Mouse (Mus musculus) heart, embryonic 15.5 days (tissue): ENCODE data around the gene Prss12. TPM values are rescaled to one million over a fixed set of nuclear protein-coding genes. Genes with fewer than 3 reads are reported as not detected.
"Not testable (repeated sequence)": the region's sequence is repeated elsewhere in the genome, so short reads cannot be mapped to it uniquely, and the experiment has no call there.

Source experiments
- ATAC-seq: fragments of 200-750 bp; cut with Nextera tagmentation; replicated peaks from 2 replicates; pipeline ENCODE4 v1.8.0; 2017; ENCODE audit warnings: low read depth, moderate TSS enrichment; ENCODE audit not compliant: insufficient number of reproducible peaks, insufficient read depth, low FRiP score
- H3K27ac ChIP-seq: fragments of 300-500 bp; sonication (generic); 2 replicates; pipeline ENCODE4 v1.5.1; 2015; ENCODE audit warnings: mild to moderate bottlenecking, inconsistent platforms
- H3K27me3 ChIP-seq: fragments of 300-500 bp; sonication (generic); 2 replicates; pipeline ENCODE4 v1.6.1; 2015; ENCODE audit warnings: inconsistent platforms
- H3K36me3 ChIP-seq: fragments of 300-500 bp; sonication (generic); 2 replicates; pipeline ENCODE4 v1.6.1; 2015; ENCODE audit warnings: mild to moderate bottlenecking, inconsistent platforms
- H3K4me1 ChIP-seq: fragments of 300-500 bp; sonication (generic); replicated peaks from 2 replicates; pipeline ENCODE4 v1.6.1; 2015; ENCODE audit warnings: inconsistent platforms
- H3K4me2 ChIP-seq: fragments of 300-500 bp; sonication (generic); 2 replicates; pipeline ENCODE4 v1.6.1; 2015; ENCODE audit warnings: inconsistent platforms, mild to moderate bottlenecking, moderate library complexity
- H3K4me3 ChIP-seq: fragments of 300-500 bp; sonication (generic); 2 replicates; pipeline ENCODE4 v1.5.1; 2015; ENCODE audit warnings: mild to moderate bottlenecking, inconsistent platforms
- H3K9ac ChIP-seq: fragments of 300-500 bp; sonication (generic); 2 replicates; pipeline ENCODE4 v1.6.1; 2015; ENCODE audit warnings: mild to moderate bottlenecking, inconsistent platforms
- H3K9me3 ChIP-seq: fragments of 300-500 bp; sonication (generic); replicated peaks from 2 replicates; pipeline ENCODE4 v1.6.1; 2016; ENCODE audit warnings: inconsistent platforms
- WGBS: fragments of 180-500 bp; shearing (Covaris S2); methylation state at CpG from one replicate; pipeline ENCODE4 v1.1.7; 2015; ENCODE audit warnings: mixed read lengths; 5-methylcytosine and 5-hydroxymethylcytosine counted together
- polyA plus RNA-seq: library from polyadenylated mRNA; unstranded; fragments of >200 nt; fragmentation: Nextera tagmentation; extraction: Ambion mirVana; gene quantifications from 2 replicates; pipeline ENCODE4 v1.2.1, GENCODE M21; 2015

Prss12 gene
- polyA plus RNA-seq, 1 experiment from 2014 or later: 3.6 TPM

DNA sequence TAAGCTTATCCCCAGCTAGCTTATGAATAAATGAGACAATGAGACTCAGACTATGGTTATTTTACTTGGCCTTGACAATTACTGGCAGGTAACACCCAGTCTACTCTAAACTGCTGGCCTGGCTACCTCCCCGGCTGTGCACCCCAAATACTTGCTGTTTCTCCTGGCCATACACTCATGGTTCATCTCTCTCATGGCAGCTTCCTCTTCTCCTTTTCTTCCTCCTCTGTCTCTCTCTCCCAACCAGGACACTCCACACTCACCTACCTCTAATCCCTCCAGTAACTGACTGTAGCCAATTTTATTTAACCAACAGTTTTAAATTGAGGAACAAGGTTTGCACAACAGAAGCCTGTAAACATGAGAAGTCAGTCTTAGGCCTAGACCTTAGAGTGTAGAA, 45.1 kb downstream of the Prss12 start:
- Histone ChIP-seq H3K4me1 (no peaks in the 10 kb centered on the region), H3K9me3 (no peaks in the 10 kb centered on the region), H3K36me3 (no peaks in the 10 kb centered on the region), H3K4me2 (no peak overlapping the region), H3K27me3 (no peaks in the 10 kb centered on the region), H3K9ac (no peak overlapping the region), H3K4me3 (no peak overlapping the region), H3K27ac (no peak overlapping the region)
- 78% methylated on average over 1 of the region's 1 CpGs for WGBS
- ATAC-seq: no peak

DNA sequence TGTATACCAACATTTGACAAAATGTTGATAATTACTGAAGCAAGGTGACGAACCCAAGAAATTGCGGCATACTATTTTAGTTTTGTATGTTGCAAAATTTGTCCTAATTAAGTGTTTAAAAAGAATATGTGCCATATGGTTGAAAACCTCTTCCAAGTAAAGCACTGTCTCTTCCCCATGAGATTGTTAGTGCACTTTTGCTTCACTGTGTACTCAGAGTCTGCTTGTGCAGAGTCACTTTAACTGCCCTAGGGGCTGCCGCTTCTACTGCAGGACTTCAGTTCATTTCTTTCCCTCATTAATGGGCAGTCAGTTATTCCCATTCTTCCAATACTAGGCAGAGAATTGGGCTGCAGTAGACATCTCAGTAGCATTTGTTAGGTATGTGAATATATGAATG, 46.5 kb downstream of the Prss12 start:
- H3K4me1 ChIP-seq: no peaks in the 10 kb centered on the region
- H3K27me3 ChIP-seq: no peaks in the 10 kb centered on the region
- H3K4me3 ChIP-seq: no peak overlapping the region
- no peak overlapping the region for H3K9ac ChIP-seq
- H3K36me3 ChIP-seq: no peaks in the 10 kb centered on the region
- 91% methylated on average over 3 of the region's 3 CpGs for WGBS
- ATAC-seq: no peak
- no peaks in the 10 kb centered on the region for H3K9me3 ChIP-seq
- H3K27ac ChIP-seq: no peak overlapping the region
- H3K4me2 ChIP-seq: no peak overlapping the region

DNA sequence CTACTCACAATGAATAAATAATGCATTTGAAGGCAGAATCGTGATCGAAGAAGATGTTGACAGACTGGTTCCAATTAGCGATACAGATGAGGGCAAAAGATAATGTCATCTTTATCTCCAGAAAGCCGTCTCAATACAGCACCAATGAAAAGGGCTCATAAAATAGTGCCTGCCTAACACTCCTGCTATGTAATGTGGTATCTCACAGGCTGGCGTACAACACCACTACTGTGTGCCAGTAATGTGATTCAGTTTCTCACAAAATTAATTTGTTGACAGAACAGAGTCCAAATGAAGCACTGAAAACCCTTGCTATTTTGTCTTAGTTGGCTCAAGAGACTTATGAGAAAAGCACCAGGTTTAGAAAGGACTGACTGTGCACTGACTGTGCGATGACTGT, 48.4 kb downstream of the Prss12 start:
- Histone ChIP-seq H3K4me2 (no peak overlapping the region), H3K36me3 (no peaks in the 10 kb centered on the region), H3K9me3 (no peaks in the 10 kb centered on the region), H3K27ac (no peak overlapping the region), H3K9ac (no peak overlapping the region), H3K4me1 (no peaks in the 10 kb centered on the region), H3K27me3 (no peaks in the 10 kb centered on the region), H3K4me3 (no peak overlapping the region)
- ATAC-seq: no peak
- WGBS: 72% methylated on average over 6 of the region's 6 CpGs

DNA sequence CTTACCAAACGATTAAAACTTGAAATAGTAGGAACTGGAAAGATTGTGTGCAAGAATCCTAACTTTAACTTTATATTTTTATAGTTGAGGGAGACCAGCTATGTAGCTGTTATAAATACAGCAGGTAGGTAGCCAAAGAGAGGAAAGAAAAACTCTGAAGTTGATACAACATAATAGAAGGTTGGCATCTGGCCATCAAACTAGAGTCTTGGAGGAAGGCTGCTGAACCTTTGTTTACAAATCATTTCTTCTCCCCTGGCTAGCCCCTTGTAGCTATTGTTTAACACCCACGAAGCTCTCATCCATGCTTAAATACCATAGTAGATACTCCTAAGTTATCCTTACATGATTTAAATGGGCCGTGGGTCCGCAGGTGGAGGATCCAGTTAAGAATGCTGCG, 52.1 kb downstream of the Prss12 start:
- ATAC-seq: no peak
- Histone ChIP-seq H3K9me3 (no peaks in the 10 kb centered on the region), H3K27ac (no peak overlapping the region), H3K4me1 (0 out of 2 replicates have a peak, but pooled peaks cover 3% of the 10 kb centered on the region), H3K36me3 (no peaks in the 10 kb centered on the region), H3K9ac (no peak overlapping the region), H3K4me3 (no peak overlapping the region), H3K4me2 (no peak overlapping the region), H3K27me3 (no peaks in the 10 kb centered on the region)
- 75% methylated on average over 5 of the region's 5 CpGs for WGBS

DNA sequence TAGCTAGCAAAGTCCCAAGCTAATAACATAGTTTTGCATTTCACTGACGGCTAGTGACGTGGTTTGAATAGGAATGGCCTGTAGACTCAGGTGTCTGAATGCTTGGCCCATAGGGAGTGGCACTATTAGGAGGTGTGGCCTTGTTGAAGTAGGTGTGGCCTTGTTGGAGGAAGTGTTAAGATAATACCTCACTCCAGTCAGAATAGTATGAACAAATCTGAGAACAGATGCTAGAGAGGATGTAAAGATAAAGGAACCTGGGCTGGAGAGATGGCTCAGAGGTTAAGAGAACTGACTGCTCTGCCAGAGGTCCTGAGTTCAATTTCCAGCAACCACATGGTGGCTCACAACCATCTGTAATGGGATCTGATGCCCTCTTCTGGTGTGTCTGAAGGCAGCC, 55.1 kb downstream of the Prss12 start:
- not testable (repeated sequence) for H3K4me3 ChIP-seq, H3K27ac ChIP-seq, H3K36me3 ChIP-seq, H3K9ac ChIP-seq, H3K4me2 ChIP-seq, ATAC-seq, H3K9me3 ChIP-seq, H3K27me3 ChIP-seq, H3K4me1 ChIP-seq
- WGBS: 91% methylated on average over 2 of the region's 2 CpGs

DNA sequence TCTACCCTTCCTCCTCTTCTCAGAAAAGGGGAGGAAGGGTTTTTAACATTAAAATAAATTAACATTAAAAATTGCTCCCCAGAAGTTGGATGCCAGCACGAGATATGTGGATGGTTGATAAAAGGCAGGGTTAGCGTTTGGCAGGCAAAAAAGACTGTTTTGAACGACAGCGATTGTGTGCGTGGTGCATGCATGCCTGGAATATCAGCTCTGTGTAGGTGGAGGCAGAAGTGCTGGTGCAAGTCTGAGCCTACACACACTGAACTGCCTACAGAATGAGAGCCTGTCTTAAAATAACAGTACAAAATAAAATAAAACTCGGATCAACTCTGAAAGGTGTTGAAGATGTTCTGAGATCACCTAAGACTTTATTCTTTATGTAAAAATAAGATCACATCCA, 57.2 kb downstream of the Prss12 start:
- H3K9me3 ChIP-seq: no peaks in the 10 kb centered on the region
- no peaks in the 10 kb centered on the region for H3K27me3 ChIP-seq
- no peak overlapping the region for H3K4me2 ChIP-seq
- peak overlapping the region; percentile 6; the same call in 1 of the 2 replicates for H3K9ac ChIP-seq
- H3K36me3 ChIP-seq: no peaks in the 10 kb centered on the region
- H3K27ac ChIP-seq: no peak overlapping the region
- no peak overlapping the region for H3K4me3 ChIP-seq
- peaks cover 15% of the 10 kb centered on the region for H3K4me1 ChIP-seq
- WGBS: 59% methylated on average over 6 of the region's 6 CpGs
- ATAC-seq: no peak

DNA sequence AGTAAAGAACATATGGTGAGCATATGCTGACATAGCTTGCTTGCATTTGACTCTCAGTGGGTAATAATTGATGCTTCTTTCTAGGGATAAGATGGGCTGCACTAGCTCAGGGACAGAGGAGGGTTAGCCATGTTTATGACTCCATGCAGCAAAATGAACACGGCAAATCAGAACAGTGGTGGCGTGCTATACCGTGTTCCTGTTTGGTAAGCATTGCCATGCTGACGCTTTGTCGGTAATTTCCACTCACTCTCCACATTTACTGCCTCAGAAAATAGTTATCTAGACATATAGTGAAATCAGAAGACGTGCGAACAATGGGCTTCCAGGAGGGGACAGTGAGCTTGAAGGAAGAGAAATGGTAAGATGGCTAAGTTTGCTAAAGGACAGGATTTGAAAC, 58.1 kb downstream of the Prss12 start:
- H3K4me1 ChIP-seq: peaks cover 21% of the 10 kb centered on the region
- ATAC-seq: no peak
- no peaks in the 10 kb centered on the region for H3K36me3 ChIP-seq
- H3K4me3 ChIP-seq: no peak overlapping the region
- no peaks in the 10 kb centered on the region for H3K27me3 ChIP-seq
- H3K27ac ChIP-seq: no peak overlapping the region
- H3K9ac ChIP-seq: no peak overlapping the region
- H3K4me2 ChIP-seq: no peak overlapping the region
- no peaks in the 10 kb centered on the region for H3K9me3 ChIP-seq
- WGBS: 87% methylated on average over 7 of the region's 7 CpGs

DNA sequence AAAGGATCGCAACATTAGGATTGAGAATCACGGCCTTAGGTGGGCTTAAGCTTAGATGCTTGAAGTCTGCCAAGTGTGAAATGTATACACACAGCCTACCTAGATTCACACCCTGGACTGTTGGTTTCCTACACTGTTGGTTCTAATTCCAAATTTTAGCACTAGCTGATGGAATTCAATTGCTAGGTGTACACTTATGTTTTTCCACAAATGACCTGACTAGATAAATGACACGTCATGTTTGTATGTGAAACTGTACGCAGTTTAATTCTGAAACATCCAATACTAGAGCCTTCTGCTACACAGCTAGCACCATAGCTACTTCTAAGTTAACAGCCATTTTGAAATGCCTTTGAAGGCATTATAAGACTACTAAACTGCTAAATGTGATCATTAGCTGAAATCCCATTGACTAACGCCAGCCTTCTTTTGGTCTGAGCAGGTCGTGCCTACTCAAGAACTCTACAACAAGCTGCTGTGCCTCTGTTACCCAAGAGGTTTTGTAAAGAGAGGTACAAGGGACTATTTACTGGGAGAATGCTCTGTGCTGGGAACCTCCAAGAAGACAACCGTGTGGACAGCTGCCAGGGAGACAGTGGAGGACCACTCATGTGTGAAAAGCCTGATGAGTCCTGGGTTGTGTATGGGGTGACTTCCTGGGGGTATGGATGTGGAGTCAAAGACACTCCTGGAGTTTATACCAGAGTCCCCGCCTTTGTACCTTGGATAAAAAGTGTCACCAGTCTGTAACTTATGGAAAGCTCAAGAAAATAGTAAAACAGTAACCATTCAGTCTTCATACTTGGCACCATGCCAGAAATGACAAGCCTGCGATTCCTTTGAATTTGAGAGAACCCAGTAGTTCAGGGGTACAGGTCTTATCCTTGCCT, 59.3 kb downstream of the Prss12 start:
- no peaks in the 10 kb centered on the region for H3K27me3 ChIP-seq
- ATAC-seq: no peak
- H3K4me3 ChIP-seq: no peak overlapping the region
- no peaks in the 10 kb centered on the region for H3K36me3 ChIP-seq
- 59% methylated on average over 9 of the region's 9 CpGs for WGBS
- H3K4me1 ChIP-seq: peaks cover 21% of the 10 kb centered on the region
- no peaks in the 10 kb centered on the region for H3K9me3 ChIP-seq
- no peak overlapping the region for H3K9ac ChIP-seq
- peak overlapping the region; percentile 71; the same call in 1 of the 2 replicates for H3K27ac ChIP-seq
- H3K4me2 ChIP-seq: peak overlapping the region; percentile 85; the same call in 1 of the 2 replicates

DNA sequence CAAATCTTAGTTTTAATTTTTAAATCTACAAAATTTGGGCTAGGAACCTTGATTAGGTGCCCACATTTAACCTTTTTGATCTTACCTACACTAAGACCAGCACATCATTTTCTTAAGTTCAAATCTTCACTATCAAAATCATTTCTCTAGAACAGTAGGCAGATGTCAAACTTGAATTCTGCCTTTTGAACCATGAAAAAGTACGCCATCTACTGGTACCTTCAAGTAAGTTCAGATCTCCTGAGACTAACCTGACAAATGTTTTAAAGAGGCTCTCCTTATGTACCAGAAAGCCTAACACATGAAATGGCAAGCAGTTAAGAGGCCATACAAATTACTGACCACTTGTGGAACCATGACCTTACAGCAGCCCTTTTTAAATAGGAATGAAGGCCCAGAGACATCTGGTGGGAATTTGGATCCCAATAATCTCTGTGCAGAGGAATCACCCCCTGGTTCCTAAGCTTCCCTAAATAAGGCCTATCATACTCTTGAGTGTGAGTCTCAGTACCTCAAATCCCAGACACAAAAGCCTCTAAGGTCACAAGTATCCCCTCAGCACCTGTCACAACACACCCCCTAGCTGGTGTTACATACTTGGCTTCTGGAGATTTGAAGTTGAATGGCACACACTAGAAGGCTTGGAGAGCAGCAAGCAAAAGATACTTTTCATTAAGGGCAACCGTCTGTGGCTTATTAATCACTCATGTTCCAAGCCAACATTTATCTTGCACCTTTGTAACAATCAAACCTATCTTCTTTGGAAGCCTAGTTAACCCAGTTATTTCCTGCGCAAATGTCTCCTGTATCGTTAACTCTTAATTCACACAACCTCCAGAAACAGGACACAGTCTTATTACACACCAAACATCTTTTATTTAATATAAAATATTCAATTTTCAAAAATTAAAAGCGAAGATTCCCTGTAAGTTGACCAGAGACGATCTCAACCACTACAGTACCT, 60.3 kb downstream of the Prss12 start:
- Histone ChIP-seq H3K4me2 (peak overlapping the region; percentile 85), H3K4me3 (peak overlapping the region; percentile 84), H3K27me3 (no peaks in the 10 kb centered on the region), H3K36me3 (no peaks in the 10 kb centered on the region), H3K9ac (peak overlapping the region; percentile 71), H3K27ac (peak overlapping the region; percentile 71; the same call in 1 of the 2 replicates), H3K4me1 (peaks cover 21% of the 10 kb centered on the region), H3K9me3 (no peaks in the 10 kb centered on the region)
- WGBS: 6% methylated on average over 6 of the region's 6 CpGs
- no peak for ATAC-seq

DNA sequence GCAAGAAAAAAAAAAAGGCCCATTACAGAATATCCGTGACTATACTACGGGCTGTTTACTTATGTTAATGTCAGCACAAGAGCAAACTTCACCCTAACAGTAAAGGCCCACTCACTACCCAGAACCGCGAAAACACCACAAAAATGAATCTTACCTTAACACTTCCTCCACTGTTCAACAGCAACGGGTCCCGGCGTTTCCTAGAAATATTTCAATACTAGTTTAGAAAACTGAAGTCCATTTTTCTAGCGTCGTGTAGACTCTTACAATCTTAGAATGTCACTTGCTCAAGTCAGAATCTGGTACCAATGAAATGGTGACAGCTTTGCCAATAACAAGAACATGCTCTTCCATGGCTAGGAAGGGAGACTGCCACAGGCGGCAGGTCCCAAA, 60.9 kb downstream of the Prss12 start:
- H3K4me2 ChIP-seq: peak overlapping the region; percentile 85
- peak overlapping the region; percentile 71 for H3K9ac ChIP-seq
- peak overlapping the region; percentile 84 for H3K4me3 ChIP-seq
- WGBS: under 1% methylated on average over 10 of the region's 10 CpGs
- H3K36me3 ChIP-seq: no peaks in the 10 kb centered on the region
- ATAC-seq: no peak
- no peaks in the 10 kb centered on the region for H3K9me3 ChIP-seq
- peaks cover 21% of the 10 kb centered on the region for H3K4me1 ChIP-seq
- peak overlapping the region; percentile 71 for H3K27ac ChIP-seq
- H3K27me3 ChIP-seq: no peaks in the 10 kb centered on the region

DNA sequence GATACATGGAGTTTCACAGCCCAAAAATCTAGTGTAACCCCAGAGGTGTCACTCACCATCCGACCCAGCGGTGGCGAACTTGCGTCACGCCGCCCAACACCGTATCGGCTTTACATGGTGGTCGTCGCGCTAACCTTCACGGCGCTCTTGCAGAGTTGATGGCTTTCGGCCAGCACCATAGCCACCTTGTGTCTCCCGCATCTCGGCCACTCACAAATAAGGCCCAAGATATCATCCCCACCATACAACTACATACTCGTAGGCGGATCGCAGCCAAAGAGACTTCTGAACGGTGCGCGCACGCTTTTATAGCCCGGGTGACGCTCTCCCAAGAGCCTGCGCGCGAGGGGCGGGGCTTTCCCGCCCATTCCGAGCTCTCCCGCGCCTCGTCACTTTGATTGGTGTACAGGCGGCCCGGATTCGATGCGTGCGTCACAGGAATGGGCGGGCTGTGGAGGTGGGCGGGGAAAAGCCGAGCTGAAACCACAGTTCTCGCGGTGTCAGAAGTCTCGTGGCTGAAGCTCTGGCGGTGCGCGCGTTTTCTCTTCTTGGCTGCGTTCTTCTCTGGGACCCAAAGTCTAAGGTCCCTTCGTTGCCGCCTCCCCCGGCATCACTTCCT, 61.5 kb downstream of the Prss12 start:
- no peaks in the 10 kb centered on the region for H3K27me3 ChIP-seq
- ATAC-seq: peak; percentile 99
- WGBS: under 1% methylated on average over 53 of the region's 53 CpGs

More for the DNA sequence above, 61.5 kb downstream of the Prss12 start:
- Histone ChIP-seq H3K4me3 (peak overlapping the region; percentile 84), H3K27ac (peak overlapping the region; percentile 100), H3K9me3 (no peaks in the 10 kb centered on the region), H3K36me3 (no peaks in the 10 kb centered on the region), H3K4me2 (peak overlapping the region; percentile 85), H3K9ac (peak overlapping the region; percentile 95), H3K4me1 (peaks cover 21% of the 10 kb centered on the region)
